Mouse (Mus musculus) megakaryocyte, embryonic 14.5 days (primary cell): ENCODE results near the gene Polr1d. TPM values are rescaled to one million over a fixed set of nuclear protein-coding genes. Genes with fewer than 3 reads are reported as not detected.

Source experiments
- H3K27me3 ChIP-seq: replicated peaks from 2 replicates; pipeline ENCODE3; 2012; ENCODE audit warnings: inconsistent platforms
- H3K36me3 ChIP-seq: replicated peaks from 2 replicates; pipeline ENCODE3; 2012; ENCODE audit warnings: low read length, inconsistent platforms, mixed read lengths
- H3K4me1 ChIP-seq: 2 replicates; pipeline ENCODE4 v1.6.1; 2012; ENCODE audit warnings: inconsistent platforms
- H3K4me3 ChIP-seq: replicated peaks from 2 replicates; pipeline ENCODE3; 2012; ENCODE audit warnings: moderate library complexity, mild to moderate bottlenecking, inconsistent platforms
- H3K9me3 ChIP-seq: 2 replicates; pipeline ENCODE4 v1.6.1; 2012; ENCODE audit warnings: inconsistent platforms
- FLI1 ChIP-seq: IDR thresholded peaks from 2 replicates; pipeline ENCODE4 v1.6.1; 2012; ENCODE audit warnings: low read length, inconsistent platforms, mixed read lengths
- GATA1 ChIP-seq: IDR thresholded peaks from 3 replicates; pipeline ENCODE4 v1.6.1; 2012; ENCODE audit warnings: mixed read lengths, low read length, inconsistent platforms, borderline replicate concordance
- polyA plus RNA-seq: library from polyadenylated mRNA; stranded (reverse); fragments of >175 nt; gene quantifications from 2 replicates; pipeline ENCODE4 v1.2.3, GENCODE M21; 2012; ENCODE audit warnings: low replicate concordance; ENCODE audit not compliant: insufficient read depth

Gene Polr1d
- polyA plus RNA-seq, 1 experiment = 100 TPM

GRCm38 (mm10) chr5:147159320-147159719 lies 82.5 kb downstream of the Polr1d start:
- peaks cover 24% of the 10 kb centered on the region for H3K27me3 ChIP-seq
- TF ChIP-seq GATA1 = no peak
- TF ChIP-seq FLI1 = no peak

GRCm38 (mm10) chr5:147159792-147160191 lies 82.9 kb downstream of the Polr1d start:
- Histone ChIP-seq H3K27me3 (peaks cover 23% of the 10 kb centered on the region), H3K9me3 (peaks cover 5% of the 10 kb centered on the region; the same call in 1 of the 2 replicates), H3K4me3 (no peak overlapping the region), H3K4me1 (no peaks in the 10 kb centered on the region), H3K36me3 (no peaks in the 10 kb centered on the region)
- no peak for TF ChIP-seq GATA1
- TF ChIP-seq FLI1 = no peak

More at GRCm38 (mm10) chr5:147159320-147159719, 82.5 kb downstream of the Polr1d start:
- Histone ChIP-seq H3K36me3 (no peaks in the 10 kb centered on the region), H3K9me3 (peaks cover 5% of the 10 kb centered on the region; the same call in 1 of the 2 replicates), H3K4me1 (no peaks in the 10 kb centered on the region), H3K4me3 (no peak overlapping the region)

Other genes with a start within 250 kb of the Polr1d start
- gene Rpl21, start 244.2 kb upstream of the Polr1d start, polyA plus RNA-seq = 15.4 and 53.6 TPM in 2 replicates
- gene Rasl11a, start 232.0 kb upstream of the Polr1d start, polyA plus RNA-seq = 6.5 and 7.0 TPM in 2 replicates
- 63.5 and 83.9 TPM in 2 replicates for gene Gtf3a, start 128.4 kb upstream of the Polr1d start, polyA plus RNA-seq
- 0.79 and 6.0 TPM in 2 replicates for gene Mtif3, start 113.2 kb upstream of the Polr1d start, polyA plus RNA-seq
- 4.1 and 5.7 TPM in 2 replicates for gene Lnx2, start 464 bp upstream of the Polr1d start, polyA plus RNA-seq
- not detected in 2 replicates for gene Gsx1, start 111.6 kb downstream of the Polr1d start, polyA plus RNA-seq
- not detected in 2 replicates for gene Pdx1, start 192.9 kb downstream of the Polr1d start, polyA plus RNA-seq
- gene Cdx2, start 230.2 kb downstream of the Polr1d start, polyA plus RNA-seq = not detected in 2 replicates
- gene Urad, start 245.4 kb downstream of the Polr1d start, polyA plus RNA-seq = not detected in 2 replicates